Mouse (Mus musculus) MEL (cell line): ENCODE results near the gene Limch1.

ENCODE experiments used
- CHD2 ChIP-seq: IDR thresholded peaks from 2 replicates; pipeline ENCODE4 v1.6.1; 2011; ENCODE audit warnings: low read length, improper control_type of control experiment
- CTCF ChIP-seq, 3 experiments: IDR thresholded peaks in 2 of 3; conservative IDR thresholded peaks in 1 of 3; 2 replicates each; pipeline ENCODE4 v1.5.1; 2011 to 2012; ENCODE audit warnings: low read length in 3 of 3, low read depth in 2 of 3, mild to moderate bottlenecking in 2 of 3, improper control_type of control experiment in 1 of 3, inconsistent platforms in 1 of 3, mixed read lengths in 1 of 3, moderate library complexity in 1 of 3; ENCODE audit not compliant: control insufficient read depth in 1 of 3, insufficient read depth in 1 of 3, poor library complexity in 1 of 3, severe bottlenecking in 1 of 3
- EP300 ChIP-seq, 2 experiments: IDR thresholded peaks; 2 replicates each; pipeline ENCODE4 v1.6.1; 2011; ENCODE audit warnings: improper control_type of control experiment in 2 of 2, low read length in 2 of 2, low read depth in 1 of 2, mild to moderate bottlenecking in 1 of 2
- HCFC1 ChIP-seq: IDR thresholded peaks from 2 replicates; pipeline ENCODE4 v1.6.1; 2012; ENCODE audit warnings: low read depth, mild to moderate bottlenecking, inconsistent platforms, low read length, improper control_type of control experiment, moderate library complexity
- MEF2A ChIP-seq: IDR thresholded peaks from 2 replicates; pipeline ENCODE4 v1.6.1; 2014; ENCODE audit warnings: low read depth, mild to moderate bottlenecking, inconsistent platforms, low read length, improper control_type of control experiment; ENCODE audit not compliant: poor library complexity, insufficient replicate concordance, severe bottlenecking; ENCODE audit errors: extremely low read depth
- POLR2A ChIP-seq, 2 experiments: IDR thresholded peaks; 2 replicates each; pipeline ENCODE4 v1.6.1; 2011 to 2012; ENCODE audit warnings: low read length in 2 of 2, mild to moderate bottlenecking in 2 of 2, control low read depth in 1 of 2, improper control_type of control experiment in 1 of 2, low read depth in 1 of 2, moderate library complexity in 1 of 2; ENCODE audit not compliant: control insufficient read depth in 1 of 2, insufficient read depth in 1 of 2, poor library complexity in 1 of 2
- UBTF ChIP-seq: IDR thresholded peaks from 2 replicates; pipeline ENCODE4 v1.6.1; 2012; ENCODE audit warnings: low read depth, mild to moderate bottlenecking, inconsistent platforms, low read length, improper control_type of control experiment, moderate library complexity, borderline replicate concordance; ENCODE audit not compliant: insufficient read depth
- ZC3H11A ChIP-seq: IDR thresholded peaks from 2 replicates; pipeline ENCODE4 v1.6.1; 2012; ENCODE audit warnings: low read depth, mild to moderate bottlenecking, inconsistent platforms, low read length, improper control_type of control experiment
- ZMIZ1 ChIP-seq: IDR thresholded peaks from 2 replicates; pipeline ENCODE4 v1.6.1; 2012; ENCODE audit warnings: low read depth, mild to moderate bottlenecking, inconsistent platforms, low read length, improper control_type of control experiment, moderate library complexity

GRCm38 (mm10) chr5:67093991-67094390 lies 348.4 kb downstream of the Limch1 start:
- TF ChIP-seq EP300 (IDR thresholded peaks at IDR 0.05; ENCODE audit: low read depth in 1 of 2, low read length in 2 of 2) (no peak), CTCF (IDR thresholded peaks at IDR 0.05 in 2 of 3, conservative IDR thresholded peaks at IDR 0.05 in 1 of 3; ENCODE audit: control insufficient read depth in 1 of 3, insufficient read depth in 1 of 3, low read depth in 2 of 3, low read length in 3 of 3, poor library complexity in 1 of 3, severe bottlenecking in 1 of 3) (no peak), UBTF (no peak), POLR2A (IDR thresholded peaks at IDR 0.05; ENCODE audit: control insufficient read depth in 1 of 2, insufficient read depth in 1 of 2, low read depth in 1 of 2, low read length in 2 of 2, poor library complexity in 1 of 2) (no peak), ZMIZ1 (no peak), HCFC1 (no peak), ZC3H11A (no peak), CHD2 (no peak), MEF2A (no peak)
